Mouse (Mus musculus) kidney, embryonic 15.5 days (tissue): ENCODE data around the gene Izumo1. TPM values are rescaled to one million over a fixed set of nuclear protein-coding genes. Genes with fewer than 3 reads are reported as not detected.

Experiments used
- ATAC-seq: fragments of 200-750 bp; cut with Nextera tagmentation; replicated peaks from 2 replicates; pipeline ENCODE4 v1.8.0; 2017; ENCODE audit warnings: moderate TSS enrichment; ENCODE audit not compliant: low FRiP score
- H3K27ac ChIP-seq: fragments of 300-500 bp; sonication (generic); 2 replicates; pipeline ENCODE4 v1.5.1; 2015; ENCODE audit warnings: mild to moderate bottlenecking, inconsistent platforms
- H3K27me3 ChIP-seq: fragments of 300-500 bp; sonication (generic); 2 replicates; pipeline ENCODE4 v1.6.1; 2015; ENCODE audit warnings: inconsistent platforms
- H3K36me3 ChIP-seq: fragments of 300-500 bp; sonication (generic); 2 replicates; pipeline ENCODE4 v1.6.1; 2015; ENCODE audit warnings: inconsistent platforms
- H3K4me1 ChIP-seq: fragments of 300-500 bp; sonication (generic); 2 replicates; pipeline ENCODE4 v1.6.1; 2015; ENCODE audit warnings: inconsistent platforms
- H3K4me2 ChIP-seq: fragments of 300-500 bp; sonication (generic); 2 replicates; pipeline ENCODE4 v1.6.1; 2015; ENCODE audit warnings: moderate library complexity, mild to moderate bottlenecking, inconsistent platforms
- H3K4me3 ChIP-seq: fragments of 300-500 bp; sonication (generic); replicated peaks from 2 replicates; pipeline ENCODE4 v1.5.1; 2015; ENCODE audit warnings: mild to moderate bottlenecking, inconsistent platforms
- H3K9ac ChIP-seq: fragments of 300-500 bp; sonication (generic); 2 replicates; pipeline ENCODE4 v1.6.1; 2015; ENCODE audit warnings: mild to moderate bottlenecking, inconsistent platforms
- H3K9me3 ChIP-seq: fragments of 300-500 bp; sonication (generic); replicated peaks from 2 replicates; pipeline ENCODE4 v1.6.1; 2016; ENCODE audit warnings: inconsistent platforms
- whole genome bisulfite sequencing: fragments of 180-500 bp; shearing (Covaris S2); methylation state at CpG from one replicate; pipeline ENCODE4 v1.1.7; 2015; ENCODE audit warnings: mixed read lengths; 5-methylcytosine and 5-hydroxymethylcytosine counted together
- polyA plus RNA-seq: library from polyadenylated mRNA; unstranded; fragments of >200 nt; fragmentation: Nextera tagmentation; extraction: Ambion mirVana; gene quantifications from 2 replicates; pipeline ENCODE4 v1.2.1, GENCODE M21; 2015

Gene Izumo1
- polyA plus RNA-seq, 1 experiment from 2014 or later, result 0.14 TPM

GRCm38 (mm10) chr7:45638623-45639401 is 17.2 kb downstream of the Izumo1 start:
- no peak overlapping the region for H3K9ac ChIP-seq
- peaks cover 14% of the 10 kb centered on the region; the same call in 1 of the 2 replicates for H3K36me3 ChIP-seq
- peak overlapping the region; percentile 33 for H3K4me3 ChIP-seq
- no peaks in the 10 kb centered on the region for H3K9me3 ChIP-seq
- peaks cover 78% of the 10 kb centered on the region for H3K4me1 ChIP-seq
- H3K27me3 ChIP-seq, result no peaks in the 10 kb centered on the region
- peak; percentile 79 for ATAC-seq
- WGBS, result 21% methylated on average over 29 of the region's 29 CpGs
- peak overlapping the region; percentile 23; the same call in 1 of the 2 replicates for H3K27ac ChIP-seq
- peak overlapping the region; percentile 55 for H3K4me2 ChIP-seq

- Histone ChIP-seq H3K9me3 (no peaks in the 10 kb centered on the region), H3K4me3 (no peak within 1 kb of the TSS), H3K36me3 (peaks cover 14% of the 10 kb centered on the region; the same call in 1 of the 2 replicates), H3K27me3 (no peaks in the 10 kb centered on the region), H3K27ac (peak within 1 kb of the TSS; percentile 57), H3K9ac (no peak within 1 kb of the TSS), H3K4me2 (peak within 1 kb of the TSS; percentile 55), H3K4me1 (peaks cover 84% of the 10 kb centered on the region)
- ATAC-seq, result no peak
- 26% methylated on average over 19 of the region's 19 CpGs for WGBS
Measured at GRCm38 (mm10) chr7:45639561-45640027, 18.0 kb downstream of the Izumo1 start, which contains the start of gene Mamstr. Gene Mamstr (plus strand): TSS chr7:45639977.

DNA sequence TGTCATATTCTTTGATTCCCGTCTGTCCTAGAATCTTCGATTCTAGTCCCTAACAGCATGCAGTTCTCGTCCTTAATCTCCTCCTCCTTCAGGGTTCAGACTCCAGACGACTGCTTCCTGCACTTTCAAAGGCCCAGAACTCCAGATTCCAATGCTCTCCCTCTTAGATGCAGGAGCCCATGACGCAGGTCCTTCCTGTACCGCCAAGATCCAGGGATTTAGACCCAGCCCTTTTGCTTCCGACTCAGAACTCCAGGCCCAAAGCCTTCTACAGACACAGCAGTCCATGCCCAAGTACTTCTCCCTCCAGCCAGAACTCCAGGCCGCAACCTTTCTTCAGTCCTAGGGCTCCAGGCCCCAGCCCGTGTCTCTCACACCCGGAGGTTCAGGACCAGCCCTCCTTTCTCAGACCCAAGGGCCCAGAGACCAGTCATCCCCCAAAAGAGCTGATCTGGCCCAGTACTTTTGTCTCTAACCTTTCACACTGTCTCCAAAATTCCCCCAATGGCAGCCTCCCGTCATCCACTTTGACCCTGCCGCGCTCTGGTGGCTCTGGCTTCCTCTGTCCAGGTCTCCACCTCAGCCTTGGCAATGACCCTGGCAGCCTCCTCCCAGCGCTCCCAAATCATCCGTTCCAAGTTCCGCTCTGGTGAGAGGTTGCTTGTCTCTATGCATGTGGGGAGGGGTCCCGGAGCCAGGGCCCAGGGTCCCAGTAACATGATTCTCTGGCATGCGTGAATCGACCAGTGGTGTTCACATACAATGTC is 18.8 kb downstream of the Izumo1 start:
- 0 out of 2 replicates have a peak overlapping the region, but pooled peaks have one; percentile 33 for H3K4me2 ChIP-seq
- H3K4me1 ChIP-seq, result peaks cover 82% of the 10 kb centered on the region
- no peak for ATAC-seq
- H3K36me3 ChIP-seq, result peaks cover 14% of the 10 kb centered on the region; the same call in 1 of the 2 replicates
- H3K4me3 ChIP-seq, result no peak overlapping the region
- H3K9ac ChIP-seq, result no peak overlapping the region
- WGBS, result 60% methylated on average over 19 of the region's 19 CpGs
- no peaks in the 10 kb centered on the region for H3K9me3 ChIP-seq
- H3K27me3 ChIP-seq, result no peaks in the 10 kb centered on the region
- peak overlapping the region; percentile 57 for H3K27ac ChIP-seq

- H3K9ac ChIP-seq, result no peak overlapping the region
- peaks cover 8% of the 10 kb centered on the region; the same call in 1 of the 2 replicates for H3K36me3 ChIP-seq
- H3K4me1 ChIP-seq, result peaks cover 72% of the 10 kb centered on the region
- 41% methylated on average over 17 of the region's 17 CpGs for WGBS
- no peaks in the 10 kb centered on the region for H3K9me3 ChIP-seq
- H3K27me3 ChIP-seq, result no peaks in the 10 kb centered on the region
- peak overlapping the region; percentile 57 for H3K27ac ChIP-seq
- H3K4me3 ChIP-seq, result peak overlapping the region; percentile 47
- peak overlapping the region; percentile 76 for H3K4me2 ChIP-seq
- ATAC-seq, result no peak
Measured at GRCm38 (mm10) chr7:45641391-45642040, 19.9 kb downstream of the Izumo1 start.

DNA sequence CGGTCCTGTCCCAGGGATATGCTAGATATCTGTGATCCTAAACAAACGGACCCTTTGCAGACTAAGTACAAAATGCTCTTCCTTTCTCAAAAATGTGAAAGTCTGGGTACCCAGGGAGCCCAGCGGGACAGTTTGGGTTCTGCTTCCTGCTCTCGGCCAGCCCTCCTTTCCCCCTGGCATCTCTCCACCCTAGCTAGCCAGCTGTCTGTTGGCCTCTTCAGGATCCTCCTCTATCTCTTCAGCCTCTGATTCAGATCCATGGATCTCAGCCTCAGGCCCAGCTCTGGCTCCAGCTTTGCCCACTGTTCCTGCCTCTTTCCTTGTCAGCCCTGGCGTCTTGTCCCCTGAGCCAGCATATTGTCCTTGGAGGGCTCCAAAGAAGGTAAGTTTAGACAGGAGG is 20.5 kb downstream of the Izumo1 start:
- Histone ChIP-seq H3K9ac (0 out of 2 replicates have a peak overlapping the region, but pooled peaks have one; percentile 14), H3K9me3 (no peaks in the 10 kb centered on the region), H3K4me1 (peaks cover 69% of the 10 kb centered on the region)

GRCm38 (mm10) chr7:45642503-45643255 is 21.1 kb downstream of the Izumo1 start:
- Histone ChIP-seq H3K9ac (peak overlapping the region; percentile 61), H3K27ac (peak overlapping the region; percentile 95), H3K4me2 (peak overlapping the region; percentile 76), H3K4me1 (peaks cover 68% of the 10 kb centered on the region), H3K9me3 (no peaks in the 10 kb centered on the region), H3K4me3 (peak overlapping the region; percentile 47), H3K27me3 (no peaks in the 10 kb centered on the region), H3K36me3 (no peaks in the 10 kb centered on the region)
- ATAC-seq, result no peak
- 31% methylated on average over 16 of the region's 16 CpGs for WGBS

More for the DNA sequence above, 20.5 kb downstream of the Izumo1 start:
- no peaks in the 10 kb centered on the region for H3K27me3 ChIP-seq
- peak overlapping the region; percentile 57; the same call in 1 of the 2 replicates for H3K27ac ChIP-seq
- ATAC-seq, result no peak
- H3K4me2 ChIP-seq, result peak overlapping the region; percentile 76
- H3K36me3 ChIP-seq, result peaks cover 2% of the 10 kb centered on the region; the same call in 1 of the 2 replicates
- peak overlapping the region; percentile 47 for H3K4me3 ChIP-seq
- 76% methylated on average over 5 of the region's 5 CpGs for WGBS

DNA sequence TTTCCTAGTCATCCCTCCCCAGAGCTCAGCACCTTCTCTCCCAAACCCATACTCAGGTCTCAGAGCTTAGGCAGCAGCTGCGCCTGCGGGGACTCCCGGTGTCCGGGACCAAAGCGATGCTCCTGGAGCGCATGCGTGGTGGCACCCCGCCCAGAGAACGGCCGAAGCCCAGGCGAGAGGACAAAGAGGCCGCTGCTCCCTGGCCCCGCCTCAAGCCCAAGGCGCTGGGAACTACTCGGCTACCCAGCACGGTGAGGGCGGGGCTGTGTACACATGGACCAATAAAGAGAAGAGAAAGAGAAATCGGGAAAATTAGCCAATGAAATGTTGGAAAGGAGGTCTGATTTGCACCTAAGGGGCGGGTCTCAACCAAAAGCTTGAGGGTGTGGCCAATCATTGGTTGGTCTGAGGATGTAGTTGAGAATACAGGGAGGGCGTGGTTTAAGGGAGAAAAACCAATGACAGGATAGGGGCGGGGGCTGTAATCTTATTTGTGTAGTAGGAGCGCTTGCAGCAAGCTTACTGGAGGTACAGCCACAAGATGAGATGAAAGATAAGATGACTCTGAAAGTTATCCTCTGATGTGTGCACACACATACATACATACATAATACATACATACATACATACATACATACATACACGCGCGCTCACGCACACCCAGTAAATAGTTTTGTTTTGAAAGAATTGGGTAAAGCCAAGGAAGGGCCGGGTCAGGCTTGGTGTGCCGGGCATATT is 22.0 kb downstream of the Izumo1 start:
- peak overlapping the region; percentile 61 for H3K9ac ChIP-seq
- H3K36me3 ChIP-seq, result no peaks in the 10 kb centered on the region
- peaks cover 59% of the 10 kb centered on the region for H3K4me1 ChIP-seq
- peak overlapping the region; percentile 95 for H3K27ac ChIP-seq
- H3K4me3 ChIP-seq, result peak overlapping the region; percentile 47
- WGBS, result 2% methylated on average over 28 of the region's 28 CpGs
- H3K9me3 ChIP-seq, result no peaks in the 10 kb centered on the region
- ATAC-seq, result peak; percentile 91
- H3K4me2 ChIP-seq, result peak overlapping the region; percentile 76
- no peaks in the 10 kb centered on the region for H3K27me3 ChIP-seq

- no peaks in the 10 kb centered on the region for H3K36me3 ChIP-seq
- H3K27me3 ChIP-seq, result no peaks in the 10 kb centered on the region
- 5% methylated on average over 18 of the region's 18 CpGs for whole genome bisulfite sequencing
- H3K4me2 ChIP-seq, result peak overlapping the region; percentile 76
- peak overlapping the region; percentile 95 for H3K27ac ChIP-seq
- peak; percentile 13 for ATAC-seq
- peak overlapping the region; percentile 47 for H3K4me3 ChIP-seq
- H3K4me1 ChIP-seq, result peaks cover 54% of the 10 kb centered on the region
- H3K9me3 ChIP-seq, result no peaks in the 10 kb centered on the region
- peak overlapping the region; percentile 39 for H3K9ac ChIP-seq
Measured at GRCm38 (mm10) chr7:45644183-45644582, 22.6 kb downstream of the Izumo1 start.

- 71% methylated on average over 6 of the region's 6 CpGs for WGBS
- peak overlapping the region; percentile 95 for H3K27ac ChIP-seq
- peak overlapping the region; percentile 47 for H3K4me3 ChIP-seq
- peak overlapping the region; percentile 76 for H3K4me2 ChIP-seq
- H3K9me3 ChIP-seq, result no peaks in the 10 kb centered on the region
- no peaks in the 10 kb centered on the region for H3K27me3 ChIP-seq
- H3K9ac ChIP-seq, result peak overlapping the region; percentile 39; the same call in 1 of the 2 replicates
- ATAC-seq, result no peak
- peaks cover 45% of the 10 kb centered on the region for H3K4me1 ChIP-seq
- no peaks in the 10 kb centered on the region for H3K36me3 ChIP-seq
Measured at GRCm38 (mm10) chr7:45644872-45645590, 23.4 kb downstream of the Izumo1 start.

- H3K9ac ChIP-seq, result no peak overlapping the region
- H3K4me2 ChIP-seq, result no peak overlapping the region
- no peak overlapping the region for H3K27ac ChIP-seq
- H3K9me3 ChIP-seq, result no peaks in the 10 kb centered on the region
- no peaks in the 10 kb centered on the region for H3K36me3 ChIP-seq
- peaks cover 40% of the 10 kb centered on the region for H3K4me1 ChIP-seq
- WGBS, result 82% methylated on average over 7 of the region's 7 CpGs
- no peak overlapping the region for H3K4me3 ChIP-seq
- no peak for ATAC-seq
- no peaks in the 10 kb centered on the region for H3K27me3 ChIP-seq
Measured at GRCm38 (mm10) chr7:45645591-45645971, 24.0 kb downstream of the Izumo1 start.
